Comparison of ENCODE assay signal across 9 mouse cellular contexts in genomic region chr5:149489136-149489535, GRCm38 (mm10). TPM values are rescaled to one million over a fixed set of nuclear protein-coding genes. Genes with fewer than 3 reads are reported as not detected.
DNase-seq lines count a peak whose midpoint lies in the region; ATAC-seq lines count a peak whose summit lies in the region.
"Had no signal": no experiment of that assay in that cellular context is flagged by ENCODE, and none has a peak within 500 bp of the region (broad histone marks: within the 10 kb centered on the region; RNA-seq: fewer than 3 reads in every experiment).

No protein-coding gene starts in this region.

- H3K9me3 ChIP-seq in forebrain, embryonic 12.5 days: no peaks in the 10 kb centered on the region
- no peaks in the 10 kb centered on the region for H3K9me3 ChIP-seq in neural tube, embryonic 13.5 days
- H3K9me3 ChIP-seq: liver, embryonic 13.5 days had no signal

- peak; percentile 90 for ATAC-seq in forebrain, embryonic 12.5 days (ENCODE audit: low FRiP score)
- peak; percentile 90 for ATAC-seq in neural tube, embryonic 13.5 days (ENCODE audit: low read depth)

- H3K9ac ChIP-seq in forebrain, embryonic 12.5 days: peak overlapping the region; percentile 42; the same call in 1 of the 2 replicates
- peak overlapping the region; percentile 55 for H3K9ac ChIP-seq in neural tube, embryonic 13.5 days
- H3K9ac ChIP-seq: liver, embryonic 13.5 days had no signal

- H3K4me1 ChIP-seq in forebrain, embryonic 12.5 days: peaks cover 40% of the 10 kb centered on the region
- peaks cover 41% of the 10 kb centered on the region for H3K4me1 ChIP-seq in neural tube, embryonic 13.5 days (replicated peaks)
- H3K4me1 ChIP-seq: liver, embryonic 13.5 days had no signal

- intact Hi-C loops in heart, postnatal 10 days (cut with DNase I): no loop called here

- H3K36me3 ChIP-seq in forebrain, embryonic 12.5 days (replicated peaks): no peaks in the 10 kb centered on the region
- no peaks in the 10 kb centered on the region for H3K36me3 ChIP-seq in neural tube, embryonic 13.5 days
- H3K36me3 ChIP-seq: liver, embryonic 13.5 days had no signal

- peak overlapping the region; percentile 95 for H3K27ac ChIP-seq in forebrain, embryonic 12.5 days
- H3K27ac ChIP-seq in neural tube, embryonic 13.5 days (replicated peaks): peak overlapping the region; percentile 97
- H3K27ac ChIP-seq: liver, embryonic 13.5 days had no signal

- 15% methylated on average over 11 of the region's 11 CpGs for whole genome bisulfite sequencing in forebrain, embryonic 12.5 days
- 35% methylated on average over 11 of the region's 11 CpGs for WGBS in neural tube, embryonic 13.5 days

- peak overlapping the region; percentile 29 for H3K4me3 ChIP-seq in forebrain, embryonic 12.5 days (replicated peaks)
- peak overlapping the region; percentile 23 for H3K4me3 ChIP-seq in neural tube, embryonic 13.5 days
- H3K4me3 ChIP-seq: liver, embryonic 13.5 days had no signal

- H3K4me2 ChIP-seq in forebrain, embryonic 12.5 days: peak overlapping the region; percentile 54
- peak overlapping the region; percentile 50 for H3K4me2 ChIP-seq in neural tube, embryonic 13.5 days
- H3K4me2 ChIP-seq: liver, embryonic 13.5 days had no signal

- H3K27me3 ChIP-seq in forebrain, embryonic 12.5 days: no peaks in the 10 kb centered on the region
- no peaks in the 10 kb centered on the region for H3K27me3 ChIP-seq in neural tube, embryonic 13.5 days
- H3K27me3 ChIP-seq: liver, embryonic 13.5 days had no signal

- DNase-seq in cerebellum, adult 8-10 months: peak; percentile 8
- peak; percentile 74 to 84 for DNase-seq in layer of hippocampus, postnatal 10 days (ENCODE audit: low spot score in 2 of 2)
- DNase-seq in testis, postnatal 10 days (ENCODE audit: low spot score): no peak
- DNase-seq in lung, postnatal 36 days: no peak
- DNase-seq in urinary bladder, postnatal 10 days (ENCODE audit: low spot score): no peak
- no peak for DNase-seq in heart, postnatal 10 days
- DNase-seq: liver, embryonic 13.5 days had no signal

RNA-seq across cellular contexts. Expression of gene Wdr95, which starts 39.3 kb away (rescaled TPM):
- 0.17 and 0.68 TPM in 2 replicates for polyA plus RNA-seq in forebrain, embryonic 12.5 days (2016; fragmentation: Nextera tagmentation; extraction: Ambion mirVana)
- total RNA-seq in layer of hippocampus, postnatal 10 days (2021): 1 to 10 TPM in 1 of 2 experiments, under 1 TPM in 1; 0.91 to 2.1 TPM
- 0.60 and 0.96 TPM in 2 replicates for polyA plus RNA-seq in neural tube, embryonic 13.5 days (2015; fragmentation: Nextera tagmentation; extraction: Ambion mirVana)
- not detected for total RNA-seq in heart, postnatal 10 days (2021)
- polyA plus RNA-seq: liver, embryonic 13.5 days had no signal

RNA-seq across cellular contexts. Expression of gene Tex26, which starts 49.7 kb away (rescaled TPM):
- polyA plus RNA-seq in forebrain, embryonic 12.5 days (2016; fragmentation: Nextera tagmentation; extraction: Ambion mirVana): 2.0 and 2.9 TPM in 2 replicates
- under 1 TPM; 0.50 to 0.69 TPM for total RNA-seq in layer of hippocampus, postnatal 10 days (2021)
- polyA plus RNA-seq in neural tube, embryonic 13.5 days (2015; fragmentation: Nextera tagmentation; extraction: Ambion mirVana): 0.54 and 1.3 TPM in 2 replicates
- not detected for total RNA-seq in heart, postnatal 10 days (2021)

Comparison
In these comparisons a context has a peak if more than half of its experiments do, and no peak if none do; other contexts are left out.
1. DNase-seq: peak in cerebellum, adult 8-10 months (single experiment) and layer of hippocampus, postnatal 10 days (2 of 2); none in testis, postnatal 10 days (single experiment), lung, postnatal 36 days (single experiment), urinary bladder, postnatal 10 days (single experiment) and heart, postnatal 10 days (0 of 2).